Mouse (Mus musculus) left cerebral cortex, adult 8-10 months (tissue): ENCODE measurements at regions not wholly inside any gene's neighbourhood (a gene's known extent, or its start where the extent isn't known, plus 50 kb on each side); places are given as distances from the start of the nearest gene placed in this dataset.
"Not testable (repeated sequence)": the region's sequence is repeated elsewhere in the genome, so short reads cannot be mapped to it uniquely, and the experiment has no call there.

Experiments
- DNase-seq, 2 experiments: peaks; one replicate each; pipeline ENCODE4 v3.0.0; 2022; ENCODE audit warnings: low spot score in 2 of 2

GRCm38 (mm10) chr16:82899611-82900010 is 71.4 kb downstream of the Gm21833 start:
- no peak for DNase-seq

DNA sequence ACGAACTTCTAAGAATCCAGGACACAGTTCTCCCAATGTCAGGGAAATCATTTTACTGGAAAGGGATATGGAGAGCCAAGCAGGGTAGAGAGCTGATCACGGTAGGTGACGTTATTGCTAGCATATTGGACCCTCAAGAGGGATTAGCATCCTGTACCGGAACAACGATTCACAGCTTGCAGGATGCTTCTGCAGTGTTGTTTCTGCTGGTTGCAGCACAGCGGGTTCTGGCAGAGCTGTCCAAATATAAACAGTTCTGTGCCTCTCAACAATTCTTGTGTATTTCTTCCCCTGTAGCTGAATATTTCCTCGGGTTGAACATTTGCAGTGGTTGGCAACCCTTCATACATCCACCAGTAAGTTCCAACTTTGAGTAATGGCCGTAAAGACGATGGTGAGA is 92.4 kb downstream of the Gm21833 start:
- DNase-seq = no peak

- DNase-seq = not testable (repeated sequence)
Measured at GRCm38 (mm10) chr16:82958951-82959350, 130.8 kb downstream of the Gm21833 start.

DNA sequence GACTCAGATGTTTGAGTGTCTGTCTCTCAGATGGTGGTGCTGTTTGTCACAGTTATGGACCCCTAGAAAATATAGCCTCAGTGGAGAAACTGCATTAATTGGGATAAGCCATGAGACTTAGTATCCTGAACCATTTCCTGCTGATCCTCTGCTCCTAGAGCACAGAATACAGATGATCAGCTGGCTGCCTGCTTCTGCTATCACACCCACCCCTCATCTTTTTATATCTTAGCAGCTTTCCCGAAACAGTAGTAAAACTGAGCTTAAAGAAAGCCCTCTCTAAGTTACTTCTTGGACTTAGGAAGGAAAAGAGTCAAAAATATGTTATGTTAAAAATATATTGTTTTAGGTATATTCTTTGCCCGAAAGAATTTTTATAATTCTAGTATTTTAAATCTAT is 163.5 kb downstream of the Gm21833 start:
- no peak for DNase-seq

- no peak for DNase-seq
Measured at GRCm38 (mm10) chr16:82997861-82998260, 169.7 kb downstream of the Gm21833 start.

DNA sequence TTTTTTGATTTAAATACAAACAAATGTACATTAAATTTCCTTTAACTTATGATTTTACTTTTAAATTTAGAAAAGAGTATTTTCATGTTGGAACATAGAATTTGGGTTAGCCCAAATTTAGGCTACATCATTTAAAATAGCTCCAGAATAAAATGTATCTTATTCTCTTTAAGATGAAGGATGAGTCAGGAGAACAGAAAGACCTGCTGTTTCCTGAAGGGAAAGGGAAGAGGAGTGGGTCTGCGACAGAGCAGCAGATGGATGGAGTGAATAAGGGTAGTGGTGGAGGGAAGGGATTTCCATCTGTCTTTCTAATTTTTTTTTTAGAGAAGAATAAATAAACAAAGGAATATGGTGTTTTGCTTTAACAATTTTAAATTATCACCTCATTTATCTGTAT is 193.1 kb downstream of the Gm21833 start:
- DNase-seq = no peak

- DNase-seq = no peak
Measured at GRCm38 (mm10) chr16:83063423-83063822, 235.2 kb downstream of the Gm21833 start.

DNA sequence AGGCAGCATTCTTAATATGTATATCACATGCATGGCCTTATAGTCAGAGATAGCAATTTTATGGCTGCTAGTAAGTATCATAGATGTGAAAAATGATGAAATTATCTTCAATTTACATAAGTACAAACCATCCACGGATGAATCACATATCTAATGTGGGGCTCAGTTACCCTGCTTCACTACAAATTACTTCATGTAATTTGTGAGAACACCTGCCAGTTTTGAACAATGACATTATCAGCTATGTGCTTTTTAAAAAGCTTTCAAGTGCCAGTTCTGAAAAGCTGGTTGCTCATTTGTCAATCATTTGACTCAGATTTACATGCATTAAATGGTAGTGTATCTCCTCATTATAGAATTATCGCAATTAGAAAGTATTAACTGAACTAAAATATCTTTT is 243.3 kb downstream of the Gm21833 start:
- no peak for DNase-seq

GRCm38 (mm10) chr16:83092059-83092458 is 263.9 kb downstream of the Gm21833 start:
- DNase-seq = no peak

GRCm38 (mm10) chr16:83111128-83111527 is 282.9 kb downstream of the Gm21833 start:
- DNase-seq = peak in 1 of 2 experiments; percentile 36

- DNase-seq = no peak
Measured at GRCm38 (mm10) chr16:83131876-83132275, 303.7 kb downstream of the Gm21833 start.

- peak in 1 of 2 experiments; percentile 10 for DNase-seq
Measured at GRCm38 (mm10) chr16:83173021-83173420, 344.8 kb downstream of the Gm21833 start.

DNA sequence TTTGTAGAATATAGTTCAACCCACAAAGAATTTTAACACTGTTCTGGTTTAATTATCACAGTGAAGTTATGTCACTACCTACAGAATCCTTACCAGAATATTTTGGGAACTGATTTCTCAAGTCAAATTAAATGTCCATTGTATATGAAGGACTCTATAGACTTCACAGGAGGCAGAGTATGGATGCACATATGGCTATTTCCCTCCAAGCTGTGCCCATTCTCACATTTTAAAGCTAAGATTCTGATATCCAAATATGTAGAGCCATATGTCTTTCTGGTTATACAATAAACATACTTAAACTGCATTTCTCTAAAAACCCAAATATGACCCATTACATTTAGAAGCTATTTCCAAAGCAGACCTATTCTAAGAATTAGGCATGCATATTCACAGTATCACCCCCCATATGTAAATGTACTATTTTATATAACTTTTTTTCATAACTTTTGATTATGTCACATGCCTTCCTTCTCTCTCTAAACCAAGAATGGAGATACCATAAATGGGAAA is 365.3 kb downstream of the Gm21833 start:
- peak in 1 of 2 experiments; percentile 59 for DNase-seq

GRCm38 (mm10) chr16:83197812-83198211 is 369.6 kb downstream of the Gm21833 start:
- DNase-seq = no peak
